Mouse (Mus musculus): ENCODE results near the gene A730009L09Rik. TPM values are rescaled to one million over a fixed set of nuclear protein-coding genes. Genes with fewer than 3 reads are reported as not detected.

A730009L09Rik gene
- polyA plus RNA-seq, 1 experiment from 2014 or later, result not detected

DNA sequence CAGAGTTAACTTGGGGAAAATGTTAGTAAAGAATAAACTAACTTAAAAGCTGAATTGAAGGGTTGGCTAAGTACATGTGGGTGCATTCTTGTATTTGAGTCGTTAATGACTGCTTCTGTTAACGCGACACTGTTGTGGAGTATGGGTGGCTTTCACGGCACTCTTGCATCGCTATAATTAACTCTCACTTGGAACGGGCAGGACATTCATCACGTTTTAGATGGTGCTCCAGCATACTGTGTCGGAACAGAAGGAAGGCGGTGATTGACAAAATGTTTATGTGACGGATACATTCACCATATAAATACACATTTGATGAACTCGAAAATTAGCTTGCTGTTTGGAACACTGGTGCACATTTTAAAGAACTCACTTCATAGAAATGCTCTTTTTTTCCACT lies 29.0 kb upstream of the A730009L09Rik start:
- H3K36me3 ChIP-seq (ENCODE audit: control insufficient read depth, insufficient read depth), result no peaks in the 10 kb centered on the region
- 43% methylated on average over 11 of the region's 11 CpGs for WGBS
- no peaks in the 10 kb centered on the region for H3K27me3 ChIP-seq (ENCODE audit: control insufficient read depth, insufficient read depth, low read length)
- no peak overlapping the region for H3K9ac ChIP-seq (ENCODE audit: low read length)
- no peaks in the 10 kb centered on the region for H3K9me3 ChIP-seq (replicated peaks; ENCODE audit: control insufficient read depth, low read length)
- ATAC-seq (replicated peaks; ENCODE audit: extremely low read depth, insufficient read depth, low FRiP score), result peak; percentile 52; the same call in 1 of the 2 replicates
- no peak overlapping the region for H3K27ac ChIP-seq (ENCODE audit: low read length)
- H3K4me2 ChIP-seq (ENCODE audit: low read depth, low read length), result peak overlapping the region; percentile 10; the same call in 1 of the 2 replicates
- H3K4me1 ChIP-seq (ENCODE audit: control insufficient read depth, insufficient read depth, low read length), result no peaks in the 10 kb centered on the region
- H3K4me3 ChIP-seq (ENCODE audit: low read length), result no peak overlapping the region

DNA sequence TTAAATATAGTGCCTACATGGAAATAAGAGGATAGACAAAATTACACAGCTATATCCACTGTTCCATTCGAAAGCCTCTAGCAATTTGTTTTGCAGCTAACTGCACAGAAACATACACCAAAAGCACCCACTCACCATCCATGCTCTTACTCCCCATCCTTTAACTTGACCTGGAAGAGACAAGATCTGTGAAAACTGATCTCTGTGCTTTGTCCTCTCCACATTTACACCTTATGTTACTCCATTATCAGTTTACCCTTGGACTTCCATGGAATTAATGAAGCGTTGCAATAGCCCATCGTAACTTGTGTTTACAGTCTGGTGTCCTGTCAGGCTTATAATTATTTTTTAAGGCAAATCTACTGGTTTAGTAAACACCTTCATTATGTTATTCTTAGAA lies 20.1 kb upstream of the A730009L09Rik start:
- no peak for ATAC-seq (replicated peaks; ENCODE audit: extremely low read depth, insufficient read depth, low FRiP score)
- no peak overlapping the region for H3K4me3 ChIP-seq (ENCODE audit: low read length)
- H3K27me3 ChIP-seq (ENCODE audit: control insufficient read depth, insufficient read depth, low read length), result no peaks in the 10 kb centered on the region
- no peaks in the 10 kb centered on the region for H3K9me3 ChIP-seq (replicated peaks; ENCODE audit: control insufficient read depth, low read length)
- H3K4me1 ChIP-seq (ENCODE audit: control insufficient read depth, insufficient read depth, low read length), result no peaks in the 10 kb centered on the region
- 76% methylated on average over 3 of the region's 3 CpGs for WGBS
- H3K36me3 ChIP-seq (ENCODE audit: control insufficient read depth, insufficient read depth), result no peaks in the 10 kb centered on the region
- H3K4me2 ChIP-seq (ENCODE audit: low read depth, low read length), result no peak overlapping the region
- no peak overlapping the region for H3K9ac ChIP-seq (ENCODE audit: low read length)
- no peak overlapping the region for H3K27ac ChIP-seq (ENCODE audit: low read length)

DNA sequence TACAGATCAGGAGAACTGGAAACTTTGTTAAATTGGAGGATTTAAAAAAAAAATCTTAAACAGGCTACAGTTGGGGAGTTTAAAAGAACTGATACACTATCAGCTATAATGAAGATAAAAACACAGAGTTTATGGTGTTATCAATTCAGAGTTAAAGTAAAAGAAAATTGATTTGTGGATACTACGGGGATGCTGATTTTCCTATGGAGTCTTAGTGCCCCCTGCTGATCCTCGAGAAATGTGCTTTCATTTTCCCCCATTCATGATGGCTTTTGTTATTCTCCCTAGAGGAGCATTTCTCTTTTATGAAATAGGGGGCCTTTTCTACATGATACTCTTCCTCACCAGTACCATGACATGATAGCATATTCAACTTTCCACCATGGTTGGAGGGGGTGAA lies 19.5 kb upstream of the A730009L09Rik start:
- Histone ChIP-seq H3K4me1 (ENCODE audit: control insufficient read depth, insufficient read depth, low read length) (no peaks in the 10 kb centered on the region), H3K4me3 (ENCODE audit: low read length) (no peak overlapping the region), H3K4me2 (ENCODE audit: low read depth, low read length) (no peak overlapping the region), H3K9ac (ENCODE audit: low read length) (no peak overlapping the region), H3K27ac (ENCODE audit: low read length) (no peak overlapping the region), H3K9me3 (replicated peaks; ENCODE audit: control insufficient read depth, low read length) (no peaks in the 10 kb centered on the region), H3K36me3 (ENCODE audit: control insufficient read depth, insufficient read depth) (no peaks in the 10 kb centered on the region), H3K27me3 (ENCODE audit: control insufficient read depth, insufficient read depth, low read length) (no peaks in the 10 kb centered on the region)
- WGBS, result 39% methylated on average over 2 of the region's 2 CpGs
- ATAC-seq (replicated peaks; ENCODE audit: extremely low read depth, insufficient read depth, low FRiP score), result no peak

DNA sequence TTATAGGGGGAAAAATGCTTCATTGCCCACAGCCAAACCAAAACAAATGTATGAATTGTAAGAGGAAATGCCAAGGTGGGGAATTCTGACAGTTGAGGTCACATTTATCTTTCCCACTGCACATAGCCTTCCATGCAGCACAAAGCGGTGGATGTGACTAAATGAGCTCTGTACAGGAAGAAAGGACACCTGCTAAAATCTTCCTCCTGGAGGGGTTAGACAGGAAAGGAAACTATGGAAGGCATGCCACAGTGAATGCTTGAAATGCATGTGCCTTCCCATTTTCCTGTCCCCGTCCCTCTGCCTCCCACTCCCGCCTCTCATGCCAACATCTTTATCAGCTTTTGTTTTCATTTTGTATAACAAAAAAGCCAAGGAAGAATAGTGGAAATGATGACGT lies 7.2 kb upstream of the A730009L09Rik start:
- no peaks in the 10 kb centered on the region for H3K36me3 ChIP-seq (ENCODE audit: control insufficient read depth, insufficient read depth)
- 47% methylated on average over 4 of the region's 4 CpGs for WGBS
- H3K4me3 ChIP-seq (ENCODE audit: low read length), result no peak overlapping the region
- H3K4me2 ChIP-seq (ENCODE audit: low read depth, low read length), result no peak overlapping the region
- no peaks in the 10 kb centered on the region for H3K4me1 ChIP-seq (ENCODE audit: control insufficient read depth, insufficient read depth, low read length)
- no peaks in the 10 kb centered on the region for H3K27me3 ChIP-seq (ENCODE audit: control insufficient read depth, insufficient read depth, low read length)
- H3K9me3 ChIP-seq (replicated peaks; ENCODE audit: control insufficient read depth, low read length), result no peaks in the 10 kb centered on the region
- no peak for ATAC-seq (replicated peaks; ENCODE audit: extremely low read depth, insufficient read depth, low FRiP score)
- no peak overlapping the region for H3K27ac ChIP-seq (ENCODE audit: low read length)
- no peak overlapping the region for H3K9ac ChIP-seq (ENCODE audit: low read length)

DNA sequence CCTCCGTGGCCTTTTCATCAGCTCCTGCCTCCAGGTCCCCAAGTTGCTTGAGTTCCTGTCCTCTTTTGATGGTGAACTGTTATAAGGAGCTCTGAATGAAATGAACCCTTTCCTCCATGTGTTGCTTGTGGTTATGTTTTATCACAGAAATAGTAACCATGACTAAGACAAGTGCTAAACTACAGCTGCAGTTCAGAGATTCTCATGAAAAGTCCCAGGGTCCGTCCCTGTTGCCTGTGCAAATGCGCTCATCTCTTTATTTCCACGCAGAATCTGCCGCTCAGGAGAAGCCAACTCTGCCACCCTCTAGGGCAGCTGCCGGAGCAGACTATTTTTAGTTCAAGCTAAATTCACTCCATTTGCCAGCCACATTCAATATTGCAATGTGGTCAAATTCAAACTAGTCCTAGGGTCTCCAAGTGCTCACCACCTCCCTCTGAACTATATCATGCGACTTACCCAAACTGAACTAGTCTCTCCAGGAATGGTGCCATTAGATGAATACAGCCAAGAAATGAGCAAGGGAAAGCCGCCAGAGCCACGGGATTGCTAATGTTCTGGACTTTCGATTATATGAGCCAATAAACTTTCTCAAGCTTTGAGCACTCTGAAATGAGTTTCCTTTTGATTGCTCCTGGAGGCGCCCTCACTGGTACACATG lies 7.2 kb downstream of the A730009L09Rik start:
- H3K36me3 ChIP-seq (ENCODE audit: control insufficient read depth, insufficient read depth), result no peaks in the 10 kb centered on the region
- 80% methylated on average over 11 of the region's 11 CpGs for WGBS
- H3K27me3 ChIP-seq (ENCODE audit: control insufficient read depth, insufficient read depth, low read length), result no peaks in the 10 kb centered on the region
- H3K4me1 ChIP-seq (ENCODE audit: control insufficient read depth, insufficient read depth, low read length), result no peaks in the 10 kb centered on the region
- H3K4me2 ChIP-seq (ENCODE audit: low read depth, low read length), result no peak overlapping the region
- H3K9ac ChIP-seq (ENCODE audit: low read length), result no peak overlapping the region
- H3K9me3 ChIP-seq (replicated peaks; ENCODE audit: control insufficient read depth, low read length), result no peaks in the 10 kb centered on the region
- no peak for ATAC-seq (replicated peaks; ENCODE audit: extremely low read depth, insufficient read depth, low FRiP score)
- no peak overlapping the region for H3K27ac ChIP-seq (ENCODE audit: low read length)
- H3K4me3 ChIP-seq (ENCODE audit: low read length), result no peak overlapping the region

DNA sequence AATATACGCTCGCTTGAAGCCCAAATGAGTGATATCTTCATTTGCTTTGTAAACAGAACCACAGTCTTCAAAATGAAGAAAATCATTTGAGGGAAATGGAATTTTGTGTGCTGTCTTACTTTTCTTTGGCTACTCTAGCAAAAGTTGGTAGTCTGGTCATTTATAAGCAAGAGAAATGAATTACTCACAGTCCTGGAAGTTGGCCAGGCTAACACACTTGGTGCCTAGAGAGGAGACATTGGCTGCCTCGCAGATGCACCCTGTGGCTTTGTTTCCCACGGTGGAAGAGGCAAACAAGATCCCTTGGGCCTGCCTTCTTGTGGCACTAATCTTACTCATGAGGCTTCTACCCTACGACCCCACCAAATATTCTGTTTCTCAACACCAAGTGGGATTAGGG lies 8.1 kb downstream of the A730009L09Rik start:
- Histone ChIP-seq H3K4me2 (ENCODE audit: low read depth, low read length) (no peak overlapping the region), H3K4me1 (ENCODE audit: control insufficient read depth, insufficient read depth, low read length) (no peaks in the 10 kb centered on the region), H3K4me3 (ENCODE audit: low read length) (no peak overlapping the region), H3K36me3 (ENCODE audit: control insufficient read depth, insufficient read depth) (no peaks in the 10 kb centered on the region), H3K27me3 (ENCODE audit: control insufficient read depth, insufficient read depth, low read length) (no peaks in the 10 kb centered on the region), H3K27ac (ENCODE audit: low read length) (no peak overlapping the region), H3K9ac (ENCODE audit: low read length) (no peak overlapping the region), H3K9me3 (replicated peaks; ENCODE audit: control insufficient read depth, low read length) (no peaks in the 10 kb centered on the region)
- ATAC-seq (replicated peaks; ENCODE audit: extremely low read depth, insufficient read depth, low FRiP score), result no peak
- 74% methylated on average over 5 of the region's 5 CpGs for WGBS

DNA sequence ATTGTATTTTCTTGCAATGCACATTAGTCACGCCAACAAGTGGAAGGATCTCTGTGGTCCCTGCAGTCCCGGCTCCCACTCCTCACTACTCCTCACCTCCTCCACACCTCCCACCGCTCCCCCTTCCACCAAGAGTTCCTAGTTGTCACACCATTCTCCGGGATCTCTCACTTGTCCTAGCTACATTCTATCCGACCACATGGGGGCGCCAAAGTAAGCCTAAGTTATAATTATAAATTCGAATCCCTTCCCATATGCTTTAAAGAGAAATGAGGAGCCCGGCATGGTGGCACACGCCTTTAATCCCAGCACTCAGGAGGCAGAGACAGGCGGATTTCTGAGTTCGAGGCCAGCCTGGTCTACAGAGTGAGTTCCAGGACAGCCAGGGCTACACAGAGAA lies 12.5 kb downstream of the A730009L09Rik start:
- Histone ChIP-seq H3K4me2 (ENCODE audit: low read depth, low read length) (no peak overlapping the region), H3K9ac (ENCODE audit: low read length) (no peak overlapping the region), H3K27ac (ENCODE audit: low read length) (no peak overlapping the region), H3K36me3 (ENCODE audit: control insufficient read depth, insufficient read depth) (no peaks in the 10 kb centered on the region), H3K4me1 (ENCODE audit: control insufficient read depth, insufficient read depth, low read length) (no peaks in the 10 kb centered on the region), H3K4me3 (ENCODE audit: low read length) (no peak overlapping the region), H3K27me3 (ENCODE audit: control insufficient read depth, insufficient read depth, low read length) (no peaks in the 10 kb centered on the region), H3K9me3 (replicated peaks; ENCODE audit: control insufficient read depth, low read length) (no peaks in the 10 kb centered on the region)
- WGBS, result 51% methylated on average over 11 of the region's 11 CpGs
- no peak for ATAC-seq (replicated peaks; ENCODE audit: extremely low read depth, insufficient read depth, low FRiP score)

DNA sequence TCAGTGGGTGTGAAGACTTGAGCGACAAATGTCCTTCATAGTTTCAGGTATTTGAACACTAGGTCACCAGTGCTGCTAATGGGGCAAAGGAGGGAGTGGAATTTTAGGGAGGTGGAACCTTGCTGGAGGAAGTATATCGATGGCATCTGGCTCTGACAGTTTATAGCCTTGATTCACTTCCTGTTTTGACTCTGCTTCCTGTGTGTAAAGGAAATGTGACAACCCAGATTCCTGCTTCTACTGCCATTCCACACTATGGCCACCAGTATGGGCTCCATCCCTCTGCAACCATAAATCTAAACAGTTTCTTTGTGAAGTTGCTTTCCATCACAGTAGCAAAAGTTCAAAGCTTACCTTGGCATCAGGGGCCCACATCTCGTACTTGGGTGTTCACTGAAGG lies 17.9 kb downstream of the A730009L09Rik start:
- Histone ChIP-seq H3K27ac (ENCODE audit: low read length) (no peak overlapping the region), H3K27me3 (ENCODE audit: control insufficient read depth, insufficient read depth, low read length) (no peaks in the 10 kb centered on the region), H3K36me3 (ENCODE audit: control insufficient read depth, insufficient read depth) (no peaks in the 10 kb centered on the region), H3K9ac (ENCODE audit: low read length) (no peak overlapping the region), H3K4me1 (ENCODE audit: control insufficient read depth, insufficient read depth, low read length) (no peaks in the 10 kb centered on the region), H3K4me2 (ENCODE audit: low read depth, low read length) (no peak overlapping the region), H3K9me3 (replicated peaks; ENCODE audit: control insufficient read depth, low read length) (no peaks in the 10 kb centered on the region), H3K4me3 (ENCODE audit: low read length) (no peak overlapping the region)
- no peak for ATAC-seq (replicated peaks; ENCODE audit: extremely low read depth, insufficient read depth, low FRiP score)
- WGBS, result 71% methylated on average over 3 of the region's 3 CpGs

DNA sequence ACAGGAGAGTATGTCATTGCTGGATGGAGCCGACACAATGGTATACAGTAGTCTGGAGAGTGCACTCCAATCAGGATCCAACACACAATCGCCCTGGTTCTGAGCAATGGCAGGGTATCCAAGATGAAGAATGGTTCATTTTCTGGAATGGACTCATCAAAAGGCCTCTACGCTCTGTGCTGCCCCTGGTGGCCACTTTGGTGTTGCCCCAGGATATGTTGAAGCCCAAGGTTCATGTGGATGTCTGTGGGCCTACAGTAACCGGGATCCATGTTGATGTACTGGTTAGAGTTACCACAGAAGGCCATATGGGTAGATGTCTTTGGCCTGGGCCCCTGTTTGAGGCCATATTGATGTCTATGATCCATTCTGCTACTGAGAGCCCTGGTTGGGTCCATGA lies 31.1 kb downstream of the A730009L09Rik start:
- Histone ChIP-seq H3K27me3 (ENCODE audit: control insufficient read depth, insufficient read depth, low read length) (no peaks in the 10 kb centered on the region), H3K4me1 (ENCODE audit: control insufficient read depth, insufficient read depth, low read length) (no peaks in the 10 kb centered on the region), H3K4me2 (ENCODE audit: low read depth, low read length) (no peak overlapping the region), H3K9me3 (replicated peaks; ENCODE audit: control insufficient read depth, low read length) (no peaks in the 10 kb centered on the region), H3K36me3 (ENCODE audit: control insufficient read depth, insufficient read depth) (no peaks in the 10 kb centered on the region), H3K9ac (ENCODE audit: low read length) (no peak overlapping the region), H3K4me3 (ENCODE audit: low read length) (no peak overlapping the region), H3K27ac (ENCODE audit: low read length) (no peak overlapping the region)
- 90% methylated on average over 4 of the region's 4 CpGs for WGBS
- no peak for ATAC-seq (replicated peaks; ENCODE audit: extremely low read depth, insufficient read depth, low FRiP score)
